Mouse (Mus musculus): Measurements from ENCODE around the gene Cpvl.

Gene Cpvl

DNA sequence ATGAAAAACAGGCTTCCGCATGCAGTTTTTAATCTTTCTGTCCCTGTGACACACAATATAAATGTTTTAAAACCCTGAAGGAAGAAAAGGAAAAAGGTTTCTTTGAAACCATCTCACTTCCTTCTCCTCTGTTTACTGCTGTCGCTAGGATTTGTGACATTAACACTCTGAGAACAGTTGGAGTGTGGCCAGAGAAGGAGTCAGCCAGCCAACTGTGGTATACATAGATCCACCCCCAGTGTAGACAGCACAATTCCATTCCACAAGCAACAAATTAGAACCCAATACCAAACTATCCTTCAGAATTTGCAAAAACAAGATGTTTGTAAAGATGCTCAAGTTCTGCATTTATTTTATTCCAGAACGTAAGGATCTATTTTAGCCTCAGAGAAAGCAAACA is 6.7 kb downstream of the Cpvl start:
- DNase-seq = no peak

DNA sequence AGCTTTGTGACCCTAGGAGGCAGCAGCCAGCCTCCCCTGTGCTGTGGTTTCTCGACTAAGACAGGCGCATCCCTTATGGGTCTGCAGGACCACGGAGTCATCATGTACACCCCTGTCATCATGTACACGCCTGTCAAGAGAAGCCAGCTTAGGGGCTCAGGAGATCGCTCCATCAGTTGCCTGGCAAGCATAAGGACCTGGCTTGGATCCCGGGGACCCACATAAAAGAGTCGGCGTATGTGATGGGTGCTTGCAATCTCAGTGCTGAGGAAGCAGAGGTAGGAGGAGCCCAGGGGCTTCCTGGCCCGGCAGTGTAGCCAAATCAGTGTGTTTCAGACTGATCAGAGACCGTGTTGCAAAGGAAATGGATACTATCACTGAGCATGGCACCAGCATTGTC is 9.4 kb downstream of the Cpvl start:
- no peak for DNase-seq

DNA sequence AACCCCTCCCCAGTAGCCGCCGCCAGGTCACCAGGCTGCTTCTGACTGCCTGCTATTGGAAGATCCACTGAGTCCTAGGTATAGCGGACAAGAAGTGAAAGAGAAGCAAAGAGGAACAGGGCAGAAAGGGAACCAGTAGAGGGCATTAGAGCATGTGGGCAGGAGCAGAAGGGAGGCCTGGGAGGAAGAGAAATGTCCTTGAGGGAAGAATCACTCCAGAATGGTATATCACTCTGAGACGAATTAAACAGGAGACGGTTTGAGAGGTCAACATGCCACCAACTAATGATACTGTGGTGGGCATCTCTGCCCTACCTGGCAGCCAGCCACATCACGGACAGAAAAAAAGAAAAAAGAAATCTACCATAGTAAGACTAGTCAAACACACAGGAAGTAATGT is 9.9 kb downstream of the Cpvl start:
- DNase-seq = no peak

- DNase-seq = no peak
Measured at GRCm38 (mm10) chr6:53966595-53966994, 11.9 kb downstream of the Cpvl start.

DNA sequence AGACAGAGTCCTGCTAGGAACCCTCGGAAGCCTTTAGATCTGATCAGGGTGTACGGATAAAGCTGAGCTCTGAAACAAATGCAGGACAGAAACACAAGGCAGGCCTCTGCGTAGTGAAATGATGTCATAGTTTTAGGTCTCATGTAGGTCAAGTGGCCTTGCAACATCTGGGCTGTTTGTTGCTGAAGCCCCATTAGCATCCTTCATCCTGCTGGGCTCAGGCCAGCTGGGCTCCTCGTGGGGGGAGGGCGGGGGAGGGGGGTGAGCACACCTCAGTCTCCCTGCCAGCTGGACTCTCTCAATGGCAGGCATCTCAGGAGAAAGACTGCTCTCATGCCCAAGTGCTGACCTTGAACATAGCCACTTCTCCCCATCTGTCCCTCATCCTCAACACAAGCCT is 12.6 kb downstream of the Cpvl start:
- DNase-seq = no peak

DNA sequence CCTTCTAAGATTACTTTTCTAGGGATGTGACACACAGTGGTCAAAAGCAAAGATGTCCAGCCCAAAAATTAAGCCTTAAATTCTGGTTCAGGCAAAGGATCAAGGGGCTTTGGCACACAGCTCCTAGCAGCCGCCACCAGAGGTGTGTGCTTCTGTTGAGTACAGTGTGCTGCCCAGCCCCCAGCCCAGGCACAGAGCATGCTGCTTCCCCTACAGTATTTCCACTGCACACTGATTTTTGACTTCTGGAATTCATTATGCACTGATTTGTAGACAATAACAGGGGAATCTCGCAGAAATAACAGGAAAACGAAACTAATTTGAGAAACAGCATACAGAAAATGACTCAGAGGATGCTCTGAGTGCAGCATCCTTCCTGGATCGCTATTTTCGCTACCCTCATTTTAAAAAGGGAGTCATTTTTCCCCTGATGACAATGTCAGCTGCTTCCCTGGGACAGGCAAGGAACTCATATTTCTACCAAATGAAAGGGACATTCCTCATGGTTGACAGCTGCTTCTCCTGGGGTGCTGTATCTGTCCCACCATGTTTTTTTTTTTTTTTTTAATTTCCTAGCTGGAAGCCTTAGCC is 14.5 kb downstream of the Cpvl start:
- DNase-seq = no peak

DNA sequence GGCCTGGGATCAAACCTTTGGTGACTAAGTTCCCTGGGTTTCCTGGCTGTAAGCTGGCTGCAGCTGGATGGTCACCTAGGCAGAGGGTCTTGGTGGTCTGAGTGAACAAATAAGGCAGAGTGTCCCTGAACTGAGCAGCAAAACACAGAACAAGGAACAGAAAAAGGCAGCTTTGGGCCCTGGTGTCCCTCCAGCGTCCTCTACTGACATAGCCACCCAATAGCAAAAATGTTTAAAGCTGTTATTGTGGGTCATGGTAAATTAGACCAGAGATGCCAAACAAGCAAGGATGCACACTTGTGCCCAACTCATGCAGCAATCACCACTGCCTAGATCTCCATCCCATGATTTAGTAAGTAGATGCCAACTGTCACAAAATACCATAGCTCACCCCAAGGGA is 16.5 kb downstream of the Cpvl start:
- no peak for DNase-seq

DNA sequence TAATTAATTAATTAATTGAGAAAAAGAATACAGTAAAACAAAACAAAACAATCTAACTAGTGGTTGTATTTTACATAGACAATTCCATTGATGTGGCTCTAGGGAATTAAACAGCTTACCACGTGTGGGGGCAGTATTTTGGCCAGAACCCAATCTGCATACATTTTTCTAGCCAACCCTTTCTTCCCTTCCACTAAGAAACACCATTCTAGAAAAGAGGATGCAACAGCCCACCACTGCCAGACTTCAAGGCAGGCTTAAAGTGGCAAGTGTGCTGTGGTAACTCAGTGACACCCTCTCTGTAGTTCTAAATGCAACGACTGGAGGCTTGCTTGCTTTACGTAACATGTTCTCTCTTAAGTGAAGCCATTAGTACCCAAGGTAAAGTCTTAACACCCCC is 18.6 kb downstream of the Cpvl start:
- DNase-seq = no peak

DNA sequence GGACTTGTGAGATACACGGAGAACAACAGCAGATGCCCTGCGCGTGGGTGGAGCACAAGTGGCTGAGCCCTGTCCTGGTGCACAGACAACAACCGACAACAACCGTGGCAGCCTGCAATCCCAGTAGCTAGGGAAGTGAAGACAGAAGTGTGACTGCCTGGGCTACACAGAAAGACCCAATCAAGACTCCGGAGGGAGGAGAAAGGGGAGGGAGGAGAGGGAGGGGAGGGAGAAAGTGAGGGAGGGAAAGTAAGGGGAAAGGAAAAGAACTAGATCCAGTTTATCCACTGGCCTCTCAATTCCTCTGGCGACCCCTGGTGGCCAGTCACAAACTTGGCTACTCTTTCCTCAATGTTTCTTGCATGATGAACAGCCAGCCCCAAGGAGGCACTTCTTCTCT is 20.1 kb downstream of the Cpvl start:
- peak; percentile 75 for DNase-seq

DNA sequence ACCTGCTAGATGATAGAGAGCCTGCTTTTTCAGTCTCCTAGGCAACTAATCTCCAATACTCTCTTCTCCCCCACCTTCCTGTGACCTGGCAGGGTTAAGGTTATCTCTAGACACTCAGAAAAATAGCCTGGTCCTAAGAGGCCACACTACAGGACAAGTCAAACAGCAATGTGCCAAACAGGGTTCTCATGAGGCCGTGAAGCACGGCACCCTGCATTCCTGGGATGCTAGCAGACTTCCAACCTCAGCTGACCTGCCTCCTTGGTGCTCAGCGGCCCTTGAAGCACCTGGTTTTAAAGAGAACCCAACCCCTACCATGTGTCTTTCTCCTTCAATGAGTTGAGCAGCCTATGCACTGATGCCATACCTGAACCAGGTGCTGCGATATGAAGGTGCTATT is 22.0 kb downstream of the Cpvl start:
- DNase-seq = no peak

DNA sequence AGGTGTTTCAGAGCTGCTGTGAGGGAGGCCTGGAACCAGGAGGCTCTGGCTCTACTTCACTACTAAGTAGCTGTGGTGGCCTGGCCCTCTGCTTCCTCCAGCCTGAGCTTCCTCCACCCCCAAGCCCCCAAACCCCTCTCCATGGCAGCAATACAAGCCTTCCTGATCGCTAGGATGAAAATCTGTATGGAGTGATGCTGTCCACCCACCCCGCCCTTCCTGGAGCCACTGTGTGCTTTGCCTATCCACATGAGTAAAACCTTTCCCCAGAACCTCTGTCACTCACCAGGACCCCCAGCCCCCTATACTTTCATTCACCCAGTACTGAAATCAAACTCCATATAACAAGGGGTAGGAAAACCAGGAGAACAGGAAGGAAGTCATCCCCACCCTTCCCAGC is 22.6 kb downstream of the Cpvl start:
- no peak for DNase-seq

DNA sequence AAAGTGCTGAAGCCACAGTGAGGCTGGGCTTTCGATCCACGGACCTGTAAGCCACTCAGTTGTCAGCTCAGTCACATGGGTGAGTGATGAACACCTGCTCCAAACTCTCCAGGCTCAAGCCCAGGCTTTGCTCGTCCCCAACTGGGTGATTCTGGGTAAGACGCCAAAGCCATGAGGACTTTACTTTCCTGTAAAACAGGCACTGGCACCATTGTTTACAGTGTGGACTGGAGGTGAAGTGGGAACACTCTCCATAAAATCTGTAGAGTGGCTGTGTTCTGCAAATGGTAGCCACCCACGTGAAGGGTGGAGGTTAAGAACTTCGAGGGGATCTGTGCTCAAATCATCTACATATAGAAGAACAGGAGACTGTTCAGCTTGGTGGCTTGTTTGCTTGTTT is 23.2 kb downstream of the Cpvl start:
- DNase-seq = no peak

GRCm38 (mm10) chr6:53954106-53954505 is 24.4 kb downstream of the Cpvl start:
- peak; percentile 57 for DNase-seq

GRCm38 (mm10) chr6:53953348-53953747 is 25.1 kb downstream of the Cpvl start:
- DNase-seq = no peak

DNA sequence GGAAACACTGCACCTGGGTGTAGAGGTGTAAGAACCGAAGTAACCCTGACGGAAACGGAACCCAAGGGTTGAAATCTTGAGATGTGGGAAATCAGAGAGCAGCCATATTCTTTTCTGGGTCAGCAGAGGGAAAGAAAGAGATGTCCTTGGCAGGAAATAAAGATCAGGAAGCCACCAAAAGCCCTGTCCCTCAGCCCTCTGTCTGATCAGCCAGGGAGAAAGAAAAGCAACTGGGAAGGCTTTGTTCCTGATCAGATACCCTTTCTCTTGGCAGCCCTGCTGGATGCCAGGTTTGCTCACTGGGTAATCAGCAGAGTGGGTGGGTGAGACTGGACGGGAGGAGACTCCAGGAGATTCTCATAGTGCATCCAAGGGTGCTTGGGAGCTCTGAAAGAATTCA is 27.1 kb downstream of the Cpvl start:
- DNase-seq = no peak

DNA sequence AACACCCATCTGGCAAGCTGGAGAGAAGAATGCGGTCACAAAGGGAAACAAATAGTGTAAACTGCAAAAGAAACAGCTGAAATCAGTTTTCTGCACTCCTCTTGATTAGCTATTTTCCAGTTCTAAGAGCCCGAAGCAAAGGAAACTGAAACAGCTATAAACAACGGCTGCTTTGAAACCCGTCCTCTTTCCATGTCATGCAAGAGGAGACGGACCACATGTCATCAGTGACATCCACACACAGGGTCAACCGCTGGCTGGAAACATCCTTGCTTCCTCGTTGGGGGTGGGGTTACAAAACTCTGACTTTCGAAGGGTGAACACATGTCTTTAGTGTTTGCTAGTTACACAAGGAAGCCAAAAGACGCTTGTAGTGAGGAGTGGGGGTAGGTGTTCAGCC is 27.6 kb downstream of the Cpvl start:
- peak; percentile 42 for DNase-seq

- DNase-seq = no peak
Measured at GRCm38 (mm10) chr6:53948388-53949035, 30.0 kb downstream of the Cpvl start.

GRCm38 (mm10) chr6:53944887-53945286 is 33.6 kb downstream of the Cpvl start:
- DNase-seq = no peak

DNA sequence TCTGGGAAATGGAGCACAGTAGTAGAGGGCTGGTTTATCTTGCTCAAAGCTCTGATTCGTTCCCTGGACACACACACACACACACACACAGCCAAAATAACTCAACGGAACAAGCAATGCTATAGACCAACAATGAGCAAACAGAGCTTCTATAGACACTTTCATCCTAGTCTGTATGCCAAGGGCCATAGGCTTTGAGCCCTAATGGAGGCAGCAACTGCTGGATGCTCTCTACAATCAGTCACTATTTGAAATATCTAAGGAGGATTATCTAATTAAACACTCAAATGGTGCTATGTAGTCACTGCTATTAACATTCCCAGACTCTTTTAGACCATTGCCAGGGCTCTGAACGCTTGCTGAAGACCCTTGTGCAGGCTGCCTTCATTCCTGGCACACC is 34.1 kb downstream of the Cpvl start:
- DNase-seq = no peak

DNA sequence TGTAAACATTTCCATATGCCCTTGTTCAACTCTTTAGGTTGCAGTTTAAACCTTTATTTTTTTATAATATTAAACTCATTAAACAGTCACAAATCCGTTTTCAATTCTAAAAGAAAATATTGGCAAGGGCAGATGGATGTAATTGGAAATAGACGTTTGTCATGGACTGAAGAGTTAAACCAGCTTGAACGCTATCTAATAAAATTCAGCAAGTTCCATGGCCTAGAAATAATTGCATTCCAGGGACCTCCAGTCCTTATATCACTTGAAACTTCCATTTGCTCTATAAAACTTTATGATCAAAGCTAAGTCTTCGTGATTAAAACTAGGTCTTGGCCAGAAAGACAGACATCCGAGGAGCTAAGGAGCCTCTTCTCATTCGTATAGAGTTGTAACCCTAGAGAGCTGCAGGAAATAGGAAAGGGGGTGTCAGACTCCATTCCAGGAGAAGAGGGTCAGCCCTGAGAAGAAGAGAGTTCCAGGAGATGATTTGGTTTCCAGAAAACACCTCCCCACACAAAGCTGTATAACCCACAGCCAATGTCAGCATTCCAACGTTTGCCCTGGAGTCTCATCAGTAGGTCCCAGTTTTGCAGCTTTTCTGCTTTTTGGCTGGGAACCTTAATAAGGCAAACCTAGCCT is 36.2 kb downstream of the Cpvl start:
- DNase-seq = no peak

GRCm38 (mm10) chr6:53939752-53940151 is 38.7 kb downstream of the Cpvl start:
- no peak for DNase-seq

DNA sequence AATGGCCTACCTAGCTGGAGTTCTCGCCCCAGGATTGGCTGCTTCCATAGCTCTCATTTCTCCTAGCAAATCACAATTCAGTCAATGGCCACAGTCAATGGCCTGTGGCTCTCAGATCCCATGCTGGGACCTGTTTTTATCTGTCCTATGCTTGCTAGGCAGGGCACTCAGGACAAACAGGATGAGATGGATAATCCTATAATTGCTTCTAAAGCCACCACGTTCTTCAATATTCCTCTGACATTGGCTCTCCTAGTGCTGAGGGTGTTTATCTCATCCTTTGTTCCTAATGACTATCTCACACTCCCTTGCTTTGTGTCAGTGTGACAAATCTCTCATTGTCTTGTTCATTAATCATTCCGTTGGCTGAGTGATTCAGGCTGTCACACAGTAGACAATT is 39.5 kb downstream of the Cpvl start:
- no peak for DNase-seq

GRCm38 (mm10) chr6:53937143-53938134 is 41.0 kb downstream of the Cpvl start:
- DNase-seq = no peak

DNA sequence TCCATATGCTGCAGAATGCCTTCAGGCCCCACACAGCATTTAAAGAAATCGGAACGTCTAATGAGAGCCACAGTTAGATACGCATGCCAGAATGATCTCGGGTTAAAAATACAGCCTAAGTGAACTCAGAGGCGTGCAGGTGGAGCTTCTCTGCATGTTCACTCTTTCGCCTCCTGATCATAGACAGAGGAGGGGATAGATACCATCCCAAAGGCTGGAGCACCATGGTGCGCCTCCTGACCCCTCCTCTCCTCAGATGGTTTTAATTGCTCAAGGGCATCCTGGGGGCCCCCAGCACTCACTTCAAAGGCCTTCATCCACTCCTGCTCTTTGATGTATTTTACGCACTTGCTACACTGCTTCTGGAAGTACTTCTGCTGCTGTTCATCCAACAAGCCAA is 46.9 kb downstream of the Cpvl start:
- no peak for DNase-seq
